Mouse (Mus musculus) megakaryocyte, embryonic 14.5 days (primary cell): ENCODE data around the gene Mbd3l1.

Experiments
- FLI1 ChIP-seq: IDR thresholded peaks from 2 replicates; pipeline ENCODE4 v1.6.1; 2012; ENCODE audit warnings: low read length, inconsistent platforms, mixed read lengths
- GATA1 ChIP-seq: IDR thresholded peaks from 3 replicates; pipeline ENCODE4 v1.6.1; 2012; ENCODE audit warnings: mixed read lengths, low read length, inconsistent platforms, borderline replicate concordance

DNA sequence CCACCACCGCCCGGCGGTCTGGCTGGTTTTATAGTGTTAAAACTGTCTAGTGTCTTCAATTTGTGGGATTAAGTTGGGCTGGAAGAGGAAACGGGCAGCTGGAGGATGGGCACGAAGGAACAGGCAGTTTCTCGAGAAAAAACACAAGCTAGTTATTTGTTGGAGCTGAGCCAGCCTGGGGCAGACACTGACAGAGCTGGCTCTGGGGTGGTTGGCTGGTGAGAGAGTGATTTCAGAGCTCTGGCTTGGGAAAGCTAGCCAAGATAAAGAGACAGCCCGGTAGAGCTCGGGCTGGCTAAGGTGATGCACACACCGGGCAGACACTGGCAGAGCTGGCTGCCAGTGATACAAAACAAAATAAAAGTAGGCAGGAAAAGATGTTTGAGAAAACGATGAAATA lies 46.5 kb upstream of the Mbd3l1 start:
- TF ChIP-seq GATA1 (no peak), FLI1 (no peak)
